Mouse (Mus musculus) gastrocnemius, postnatal 14 days (tissue): ENCODE measurements at regions not wholly inside any gene's neighbourhood (a gene's known extent, or its start where the extent isn't known, plus 50 kb on each side); places are given as distances from the start of the nearest gene placed in this dataset.

ENCODE experiments used
- DNase-seq: peaks from one replicate; pipeline ENCODE4 v3.0.0; 2021; ENCODE audit warnings: mixed read lengths
- intact Hi-C: fragments of 180-260 bp; cut with DNase I; formaldehyde crosslinking; loops from one replicate; pipeline ENCODE4 v1.15.1; 2025; ENCODE audit warnings: low total_unique reads

GRCm38 (mm10) chr15:62297138-62297537 lies 1374.3 kb upstream of the A1bg start:
- intact Hi-C loops, result no loop called here
- no peak for DNase-seq

DNA sequence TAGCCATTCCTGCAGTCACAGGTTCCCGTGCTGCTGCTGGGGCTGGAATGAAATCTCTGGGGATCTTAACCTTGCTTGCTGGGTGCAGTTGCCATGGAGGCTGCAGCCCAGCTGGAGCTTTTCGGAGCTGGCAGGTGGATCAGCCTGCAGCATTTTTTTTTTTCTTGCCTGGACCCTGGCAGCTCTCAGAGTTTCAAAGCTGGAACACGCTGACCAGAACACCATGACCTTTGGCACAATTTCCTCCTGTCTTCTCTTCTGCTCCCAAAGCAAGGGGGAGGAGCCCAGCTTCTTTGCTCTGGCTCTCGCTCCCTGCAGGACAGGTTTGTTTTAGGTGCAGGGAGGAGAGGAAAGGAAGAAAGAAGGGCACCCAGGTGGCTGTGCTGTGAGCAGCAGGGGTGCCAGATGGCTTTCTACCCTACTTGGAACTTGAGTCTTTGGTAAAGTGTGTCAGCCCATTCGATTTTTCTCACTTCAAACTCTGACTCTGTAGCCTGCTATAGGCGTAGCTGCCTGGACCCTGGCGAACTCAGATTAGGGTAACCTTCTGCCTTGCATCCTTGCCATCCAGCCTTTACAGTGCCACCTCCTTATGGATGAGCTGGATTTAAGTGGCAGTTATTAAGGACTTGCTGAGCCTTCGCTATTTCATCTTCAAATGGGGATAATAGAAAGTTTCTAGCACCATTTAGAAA lies 1372.6 kb upstream of the A1bg start:
- intact Hi-C loops, result no loop called here
- DNase-seq, result peak; percentile 46

DNA sequence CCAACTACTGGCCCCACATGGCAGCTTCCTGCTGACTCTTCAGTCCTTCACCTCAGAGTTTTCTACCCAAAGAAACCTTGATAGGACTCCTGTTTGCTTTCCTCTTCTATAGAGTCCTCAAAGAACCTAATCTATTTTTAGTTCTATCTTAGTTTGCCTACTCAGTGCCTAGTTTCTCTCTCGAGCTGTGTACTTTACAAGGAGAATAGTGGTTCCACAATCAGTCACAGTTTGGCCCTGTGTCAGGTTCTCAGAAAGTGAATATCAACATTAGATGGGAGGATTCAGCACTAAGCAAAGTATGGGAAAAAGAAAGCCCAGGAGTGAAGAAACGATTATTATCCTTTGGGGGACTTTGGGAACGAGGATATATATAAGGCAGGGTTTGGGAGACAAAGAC lies 1372.0 kb upstream of the A1bg start:
- DNase-seq, result no peak
- intact Hi-C loops, result no loop called here

GRCm38 (mm10) chr15:62292876-62293275 lies 1370.1 kb upstream of the A1bg start:
- intact Hi-C loops, result no loop called here
- no peak for DNase-seq

DNA sequence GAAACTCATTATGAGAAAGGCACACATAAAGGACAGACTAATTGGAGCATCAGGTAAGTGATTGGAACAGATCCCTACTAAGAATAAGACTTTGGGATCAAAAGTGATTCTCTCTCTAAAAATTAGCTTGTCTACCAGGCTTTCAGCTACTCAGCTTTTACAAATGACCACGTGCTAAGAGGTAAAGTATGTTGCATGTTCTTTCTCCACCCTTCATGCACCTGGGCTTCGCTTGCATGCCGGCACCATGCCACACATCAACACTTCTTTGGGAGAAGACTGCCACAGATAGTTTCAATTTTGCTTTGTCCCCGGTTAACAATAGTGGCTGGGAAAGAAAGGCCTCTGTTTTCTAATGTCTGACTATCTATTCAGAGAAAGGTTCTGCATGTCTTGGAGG lies 1367.9 kb upstream of the A1bg start:
- intact Hi-C loops, result no loop called here
- DNase-seq, result no peak

DNA sequence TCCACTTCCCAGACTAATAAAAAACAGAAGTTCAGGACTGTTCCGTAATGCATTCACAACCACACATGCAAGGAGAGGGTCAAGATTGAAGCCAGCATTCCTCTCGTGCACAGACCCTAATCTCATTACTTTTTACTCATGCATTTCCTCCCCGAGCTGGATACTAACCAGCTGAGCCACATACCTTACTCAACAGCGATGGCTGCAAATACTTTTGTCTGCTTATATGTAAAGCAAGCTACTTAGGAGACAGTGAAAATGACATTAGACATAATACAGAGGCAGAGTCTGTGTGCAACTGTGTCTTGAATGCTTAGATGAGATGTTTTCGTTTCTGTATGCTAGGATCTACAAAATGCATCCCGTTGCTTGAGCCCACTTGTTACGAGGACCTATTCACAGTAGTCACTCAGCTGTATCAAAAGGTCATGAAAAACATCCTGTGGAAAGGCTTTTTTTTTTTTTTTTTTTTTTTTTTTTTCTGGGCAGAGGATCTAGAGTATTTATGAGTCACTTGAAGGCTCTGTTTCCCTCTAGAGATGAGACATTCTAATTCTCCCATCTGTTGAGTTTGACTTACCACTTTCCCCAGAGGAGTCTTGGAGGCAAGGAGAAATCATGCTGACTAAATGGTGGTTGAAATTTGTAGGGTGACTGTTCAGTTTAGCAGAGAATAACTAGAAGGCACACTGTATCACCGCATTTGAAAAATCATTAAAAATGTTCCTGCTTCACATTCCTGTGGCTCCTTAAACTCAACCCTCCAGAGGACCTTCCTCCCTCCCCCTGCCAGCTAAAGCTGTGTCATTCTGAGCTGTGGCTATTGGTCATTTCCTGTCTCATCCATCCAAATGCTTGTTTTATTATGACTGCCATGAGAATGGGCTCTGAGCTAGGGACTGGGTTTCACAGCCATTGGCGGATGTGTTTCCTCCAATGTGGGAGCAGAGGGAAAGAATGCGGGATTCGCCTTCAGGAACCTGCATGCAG lies 1364.1 kb upstream of the A1bg start:
- DNase-seq, result peak; percentile 12
- intact Hi-C loops, result no loop called here

- intact Hi-C loops, result no loop called here
- no peak for DNase-seq
Measured at GRCm38 (mm10) chr15:62284606-62285531, 1362.1 kb upstream of the A1bg start.

DNA sequence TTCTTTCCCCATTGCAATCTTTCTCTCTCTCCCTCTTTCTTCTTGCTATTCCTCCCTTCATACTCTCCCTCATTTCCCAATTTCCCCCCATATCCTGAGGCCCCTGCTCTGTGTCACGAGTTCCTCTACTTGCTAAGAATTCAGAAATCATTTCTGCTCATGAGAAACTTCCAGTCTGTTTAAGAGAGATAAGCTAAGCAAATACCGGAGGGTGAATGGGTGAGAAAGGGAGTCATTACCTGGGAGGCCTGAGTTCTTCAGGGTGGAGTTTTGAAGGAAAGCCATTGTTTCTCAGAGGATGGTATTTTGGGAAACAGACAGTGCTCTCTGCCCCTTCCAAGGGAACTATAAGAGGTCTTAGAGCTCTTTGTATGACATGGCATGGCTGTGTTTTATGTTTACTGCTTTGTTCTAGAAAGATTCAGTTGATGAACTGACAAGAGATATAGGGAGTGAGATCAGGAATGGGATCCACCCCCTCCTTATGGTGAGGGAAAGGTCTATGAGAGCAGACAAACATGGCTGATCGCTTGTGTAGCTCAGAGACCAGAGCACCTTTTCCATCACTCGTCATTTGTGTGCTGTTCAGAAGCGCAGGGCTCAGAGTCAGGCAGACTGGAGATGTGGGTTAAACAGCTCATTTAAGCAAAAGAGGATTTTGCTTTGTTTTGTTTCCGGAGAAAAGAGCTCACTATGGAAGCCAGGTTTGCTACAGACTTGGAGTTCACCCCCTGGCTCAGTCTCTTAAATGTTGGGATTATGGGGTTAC lies 1361.0 kb upstream of the A1bg start:
- intact Hi-C loops, result no loop called here
- no peak for DNase-seq

GRCm38 (mm10) chr15:62282646-62283045 lies 1359.8 kb upstream of the A1bg start:
- intact Hi-C loops, result no loop called here
- DNase-seq, result no peak

DNA sequence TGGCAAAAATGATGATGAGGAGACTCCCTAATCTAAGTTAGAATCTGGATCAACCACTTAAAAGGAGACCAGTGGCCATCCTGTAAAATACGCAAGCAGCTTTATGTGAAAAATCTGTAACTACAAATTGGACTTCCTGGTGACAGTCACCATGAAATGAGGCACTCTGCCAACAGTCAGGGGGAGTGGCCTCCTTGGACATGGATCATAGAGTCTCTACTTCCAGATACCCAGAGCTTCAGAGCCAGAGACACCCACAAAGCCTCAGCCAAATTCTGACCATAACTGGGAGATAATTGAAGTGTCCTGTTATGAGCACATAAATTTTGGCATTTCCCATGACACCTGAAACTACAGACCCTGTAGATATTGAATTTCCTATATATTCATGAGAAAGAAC lies 1359.3 kb upstream of the A1bg start:
- DNase-seq, result no peak

GRCm38 (mm10) chr15:62279526-62279925 lies 1356.7 kb upstream of the A1bg start:
- intact Hi-C loops, result no loop called here
- DNase-seq, result no peak

More for the DNA sequence above, 1359.3 kb upstream of the A1bg start:
- intact Hi-C loops, result no loop called here

DNA sequence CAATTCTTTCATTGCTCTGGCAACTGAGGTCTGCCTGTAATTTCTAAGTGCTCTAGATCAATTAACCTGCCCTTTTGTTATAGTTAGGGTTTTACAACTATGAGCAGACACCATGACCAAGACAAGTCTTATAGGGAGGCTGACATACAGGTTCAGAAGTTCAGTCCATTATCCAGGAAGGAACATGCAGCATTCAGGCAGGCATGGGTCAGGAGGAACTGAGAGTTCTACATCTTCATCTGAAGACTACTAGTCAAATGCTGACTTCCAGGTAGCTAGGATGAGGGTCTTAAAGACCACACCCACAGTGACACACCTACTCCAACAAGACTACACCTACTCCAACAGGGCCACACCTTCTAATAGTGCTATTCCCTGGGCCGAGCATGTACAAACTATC lies 1352.0 kb upstream of the A1bg start:
- intact Hi-C loops, result no loop called here

DNA sequence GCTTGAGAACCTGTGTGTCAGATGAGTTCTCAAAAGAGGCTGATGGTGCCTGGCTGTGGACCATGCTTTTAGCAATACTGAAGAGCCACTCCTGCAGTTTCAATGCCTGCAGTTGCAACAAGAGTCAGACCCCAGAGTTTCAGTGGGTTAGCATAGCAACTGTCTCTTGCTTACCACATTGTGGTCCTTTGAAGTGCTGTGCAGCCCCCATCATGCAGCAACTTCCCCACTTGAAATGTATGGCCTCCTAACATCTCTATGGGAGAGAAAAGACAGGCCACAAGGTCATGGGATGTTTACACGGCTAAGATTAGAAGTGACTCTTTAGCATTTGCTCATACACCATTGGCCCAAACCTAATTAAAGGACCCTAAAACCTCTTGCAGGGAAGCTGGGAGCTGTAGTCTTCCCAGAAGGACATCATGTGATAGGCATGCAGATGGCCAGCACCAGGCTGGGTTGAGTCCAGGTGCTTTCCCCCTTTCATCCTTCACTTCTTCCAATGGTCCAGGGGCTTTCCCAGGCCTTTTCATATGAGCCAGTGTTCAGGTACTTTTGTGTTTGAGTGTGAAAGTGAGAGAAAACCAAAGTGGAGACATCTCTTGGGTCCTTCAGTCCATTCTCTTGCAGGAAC lies 1351.2 kb upstream of the A1bg start:
- DNase-seq, result no peak
- intact Hi-C loops, result no loop called here

More for the DNA sequence above, 1352.0 kb upstream of the A1bg start:
- DNase-seq, result no peak

GRCm38 (mm10) chr15:62272755-62273154 lies 1349.9 kb upstream of the A1bg start:
- intact Hi-C loops, result no loop called here
- DNase-seq, result no peak

DNA sequence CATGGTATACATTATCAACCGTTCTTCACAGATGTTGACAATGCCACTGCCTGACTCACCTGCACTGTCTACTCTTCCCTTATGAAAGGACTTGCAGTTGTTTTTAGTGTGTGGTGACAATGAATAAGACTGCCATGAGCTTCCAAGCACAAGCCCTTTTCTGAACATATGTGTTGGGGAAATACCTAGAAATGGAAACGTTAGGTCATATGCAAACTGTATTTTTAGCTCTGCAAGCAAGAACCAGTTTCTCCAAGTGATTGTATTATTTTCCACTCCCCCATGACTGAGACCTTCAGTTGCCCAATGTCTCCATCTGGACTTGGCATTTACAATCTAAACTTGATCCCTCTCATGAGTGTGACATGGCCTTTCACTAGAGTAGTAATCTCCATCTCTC lies 1348.6 kb upstream of the A1bg start:
- no peak for DNase-seq
- intact Hi-C loops, result no loop called here

DNA sequence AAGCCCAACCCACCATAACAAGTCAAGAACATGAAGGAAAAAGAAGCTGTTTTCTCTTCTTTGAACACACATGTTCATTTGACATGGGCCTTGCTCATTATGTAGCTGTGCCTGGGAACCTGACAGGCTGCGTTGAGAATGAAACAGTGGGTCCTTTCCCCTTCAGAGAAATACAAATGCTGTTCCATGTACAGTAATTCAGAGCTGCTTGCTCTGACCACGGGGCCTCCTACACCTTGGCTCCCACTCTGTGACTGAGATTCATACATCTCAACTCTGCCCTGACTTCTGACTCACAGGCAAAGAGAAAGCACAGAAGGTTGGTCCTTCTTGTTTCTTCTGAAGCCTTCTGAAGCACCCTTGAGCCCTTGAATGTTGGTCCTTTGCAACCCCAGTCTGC lies 1345.4 kb upstream of the A1bg start:
- no peak for DNase-seq
- intact Hi-C loops, result no loop called here

DNA sequence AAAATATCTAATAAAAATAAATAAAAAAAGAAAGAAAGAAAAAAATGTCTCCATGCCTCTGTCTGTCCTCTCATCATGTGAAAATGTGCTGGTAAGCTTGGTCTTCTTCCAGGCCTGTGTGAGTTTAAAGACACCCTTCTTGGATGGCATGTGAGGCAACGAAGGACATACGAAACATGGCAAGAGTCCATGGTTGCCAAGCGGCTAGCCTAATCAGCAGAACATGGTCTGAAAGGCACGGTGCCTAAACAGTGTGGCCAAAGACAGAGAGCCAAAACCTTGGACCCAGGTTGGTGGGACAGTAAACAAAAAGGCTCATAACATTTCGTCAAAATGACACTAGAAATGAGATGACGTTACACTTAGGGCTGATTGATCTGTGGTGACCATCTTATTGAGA lies 1344.7 kb upstream of the A1bg start:
- intact Hi-C loops, result no loop called here
- DNase-seq, result no peak

DNA sequence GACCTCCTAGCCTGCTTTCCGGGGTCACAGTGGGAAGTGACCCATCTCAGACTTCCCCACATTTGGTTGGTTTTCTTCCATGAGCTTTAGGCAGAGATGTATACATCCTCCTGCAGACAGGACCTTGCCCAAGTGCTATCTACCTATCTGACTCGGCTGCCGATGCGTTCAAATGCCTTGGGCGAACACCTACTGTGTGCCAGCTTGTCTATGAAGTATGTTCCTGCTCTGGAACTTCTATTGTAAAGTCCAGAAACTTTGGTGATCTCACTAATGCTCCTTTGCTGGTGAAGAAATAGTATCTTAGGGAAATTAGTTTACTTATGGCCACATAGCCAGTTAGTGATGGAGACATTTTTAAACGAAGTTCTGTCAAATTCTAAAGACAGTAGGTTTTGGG lies 1343.2 kb upstream of the A1bg start:
- intact Hi-C loops, result no loop called here
- no peak for DNase-seq

DNA sequence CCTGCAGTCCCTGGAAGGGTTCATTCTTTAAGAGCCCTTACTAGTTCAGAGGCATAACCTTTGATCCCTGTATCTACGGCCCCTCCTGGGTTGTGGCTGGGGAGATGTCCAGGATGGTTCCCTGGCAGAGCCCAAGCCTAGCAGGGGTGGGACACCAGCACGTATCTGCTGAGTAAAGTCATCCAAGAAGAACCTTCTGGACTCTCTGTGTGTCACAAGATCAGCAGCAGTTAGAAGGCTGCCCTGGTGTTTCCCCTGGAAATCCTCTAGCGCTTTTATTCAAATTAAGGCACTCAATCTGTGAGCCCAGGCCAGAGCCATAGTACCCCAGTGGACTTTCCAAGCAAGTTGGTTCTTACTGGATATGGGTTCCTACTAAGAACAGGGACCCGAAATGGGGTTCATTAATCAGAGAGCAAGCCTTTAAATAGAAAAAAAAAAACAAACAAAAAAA lies 1342.7 kb upstream of the A1bg start:
- DNase-seq, result no peak
- intact Hi-C loops, result no loop called here
